Mouse (Mus musculus): ENCODE results near the gene 0610009B22Rik.

DNA sequence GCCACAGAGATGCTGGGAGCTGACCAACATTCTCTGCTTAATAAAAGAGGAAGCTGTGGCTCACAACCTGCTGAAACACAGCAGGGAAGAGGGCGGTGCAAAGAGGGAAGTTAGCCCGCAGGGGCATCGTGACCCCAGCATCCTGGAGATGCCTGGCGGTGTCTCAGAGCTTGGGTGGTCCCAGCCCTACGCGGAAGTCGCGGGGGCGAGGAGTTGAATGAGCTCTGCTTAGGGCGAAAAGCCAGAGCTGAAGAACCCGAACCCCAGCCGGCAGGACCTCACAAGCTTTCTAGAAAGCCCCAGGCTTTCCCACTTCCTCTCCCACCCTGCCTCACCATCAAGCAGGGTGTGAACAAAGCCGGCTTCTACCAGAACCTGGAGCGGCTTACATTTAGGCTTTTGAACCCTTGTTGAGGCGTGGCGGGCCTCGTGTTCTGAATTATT lies 50.7 kb downstream of the 0610009B22Rik start:
- TF ChIP-seq POLR2A (IDR thresholded peaks at IDR 0.05; ENCODE audit: low read depth, low read length) (peak; percentile 88), ETS1 (conservative IDR thresholded peaks at IDR 0.05; ENCODE audit: low read depth, low read length) (peak; percentile 48; the same call in 1 of the 2 replicates), RAD21 (IDR thresholded peaks at IDR 0.05; ENCODE audit: low read depth, low read length) (no peak; the same call in 1 of the 2 replicates)
